Mouse (Mus musculus) ES-E14 (cell line): Measurements from ENCODE around the gene Bod1l.

Source experiments
- CHD2 ChIP-seq: IDR thresholded peaks from 2 replicates; pipeline ENCODE4 v1.6.1; 2014; ENCODE audit warnings: mild to moderate bottlenecking, low read depth, low read length, inconsistent platforms
- HCFC1 ChIP-seq: IDR thresholded peaks from 2 replicates; pipeline ENCODE4 v1.6.1; 2012; ENCODE audit warnings: low read length, inconsistent platforms, borderline replicate concordance; ENCODE audit not compliant: insufficient read depth
- MAFK ChIP-seq: IDR thresholded peaks from 2 replicates; pipeline ENCODE4 v1.6.1; 2014; ENCODE audit warnings: mild to moderate bottlenecking, low read depth, low read length, inconsistent platforms; ENCODE audit not compliant: insufficient read depth
- ZC3H11A ChIP-seq: IDR thresholded peaks from 2 replicates; pipeline ENCODE4 v1.6.1; 2012; ENCODE audit warnings: low read depth, mild to moderate bottlenecking, inconsistent platforms, low read length, borderline replicate concordance
- ZNF384 ChIP-seq: IDR thresholded peaks from 2 replicates; pipeline ENCODE4 v1.6.1; 2012; ENCODE audit warnings: low read depth, low read length, inconsistent platforms

GRCm38 (mm10) chr5:41775273-41775672 is 68.8 kb downstream of the Bod1l start:
- TF ChIP-seq ZC3H11A (no peak), CHD2 (no peak), HCFC1 (no peak), ZNF384 (no peak), MAFK (no peak)
